Mouse (Mus musculus): ENCODE measurements at regions not wholly inside any gene's neighbourhood (a gene's known extent, or its start where the extent isn't known, plus 50 kb on each side); places are given as distances from the start of the nearest gene placed in this dataset.
A peak's percentile ranks its signal among the peaks of the same experiment; 100 is the strongest.

- no peaks in the 10 kb centered on the region for H3K27me3 ChIP-seq (replicated peaks; ENCODE audit: control insufficient read depth, insufficient read depth, low read length)
- H3K9me3 ChIP-seq (ENCODE audit: control insufficient read depth): no peaks in the 10 kb centered on the region
- H3K27ac ChIP-seq (ENCODE audit: low read depth, low read length): no peak overlapping the region
- 49% methylated on average over 1 of the region's 1 CpGs for WGBS
- TF ChIP-seq CTCF (IDR thresholded peaks at IDR 0.05; ENCODE audit: low read depth): no peak
- no peak overlapping the region for H3K9ac ChIP-seq (ENCODE audit: low read depth, low read length)
- H3K4me2 ChIP-seq (replicated peaks; ENCODE audit: low read depth): no peak overlapping the region
- no peaks in the 10 kb centered on the region for H3K36me3 ChIP-seq (ENCODE audit: control insufficient read depth, insufficient read depth)
- no peaks in the 10 kb centered on the region for H3K4me1 ChIP-seq (replicated peaks; ENCODE audit: control insufficient read depth, insufficient read depth, low read length)
- H3K4me3 ChIP-seq (ENCODE audit: low read depth, low read length): no peak overlapping the region
- no peak for ATAC-seq
Observed at GRCm38 (mm10) chr3:83458450-83458849, 307.7 kb upstream of the Sfrp2 start.

DNA sequence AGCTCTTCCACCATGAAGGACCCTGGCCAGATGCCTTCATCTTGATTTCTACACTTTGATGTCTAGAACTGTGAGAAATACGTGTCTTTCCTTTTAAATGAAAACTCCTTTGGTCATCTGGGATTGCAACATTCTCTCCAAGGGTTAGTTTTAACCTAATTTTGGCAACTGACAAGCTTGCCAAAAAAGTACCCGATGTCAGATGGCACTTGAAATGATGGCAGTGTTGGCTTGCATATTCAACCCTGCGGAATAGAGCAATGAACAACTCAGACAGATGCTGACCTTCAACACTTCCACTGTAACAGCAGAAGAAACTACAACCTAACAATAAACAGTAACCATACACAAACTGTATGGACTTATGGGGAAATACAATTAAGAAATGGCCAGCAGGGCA lies 286.9 kb upstream of the Sfrp2 start:
- Histone ChIP-seq H3K9ac (ENCODE audit: low read depth, low read length) (no peak overlapping the region), H3K36me3 (ENCODE audit: control insufficient read depth, insufficient read depth) (no peaks in the 10 kb centered on the region), H3K4me1 (replicated peaks; ENCODE audit: control insufficient read depth, insufficient read depth, low read length) (no peaks in the 10 kb centered on the region), H3K9me3 (ENCODE audit: control insufficient read depth) (no peaks in the 10 kb centered on the region), H3K27me3 (replicated peaks; ENCODE audit: control insufficient read depth, insufficient read depth, low read length) (no peaks in the 10 kb centered on the region), H3K4me2 (replicated peaks; ENCODE audit: low read depth) (no peak overlapping the region), H3K4me3 (ENCODE audit: low read depth, low read length) (no peak overlapping the region), H3K27ac (ENCODE audit: low read depth, low read length) (no peak overlapping the region)
- ATAC-seq: no peak
- TF ChIP-seq CTCF (IDR thresholded peaks at IDR 0.05; ENCODE audit: low read depth): no peak
- WGBS: 88% methylated on average over 3 of the region's 3 CpGs

GRCm38 (mm10) chr3:83480176-83480575 lies 285.9 kb upstream of the Sfrp2 start:
- WGBS: 86% methylated on average over 1 of the region's 1 CpGs
- no peak overlapping the region for H3K4me3 ChIP-seq (ENCODE audit: low read depth, low read length)
- no peaks in the 10 kb centered on the region for H3K4me1 ChIP-seq (replicated peaks; ENCODE audit: control insufficient read depth, insufficient read depth, low read length)
- no peak for ATAC-seq
- no peaks in the 10 kb centered on the region for H3K36me3 ChIP-seq (ENCODE audit: control insufficient read depth, insufficient read depth)
- no peak for TF ChIP-seq CTCF (IDR thresholded peaks at IDR 0.05; ENCODE audit: low read depth)
- no peaks in the 10 kb centered on the region for H3K9me3 ChIP-seq (ENCODE audit: control insufficient read depth)
- H3K27ac ChIP-seq (ENCODE audit: low read depth, low read length): no peak overlapping the region
- no peaks in the 10 kb centered on the region for H3K27me3 ChIP-seq (replicated peaks; ENCODE audit: control insufficient read depth, insufficient read depth, low read length)
- no peak overlapping the region for H3K9ac ChIP-seq (ENCODE audit: low read depth, low read length)
- H3K4me2 ChIP-seq (replicated peaks; ENCODE audit: low read depth): no peak overlapping the region

DNA sequence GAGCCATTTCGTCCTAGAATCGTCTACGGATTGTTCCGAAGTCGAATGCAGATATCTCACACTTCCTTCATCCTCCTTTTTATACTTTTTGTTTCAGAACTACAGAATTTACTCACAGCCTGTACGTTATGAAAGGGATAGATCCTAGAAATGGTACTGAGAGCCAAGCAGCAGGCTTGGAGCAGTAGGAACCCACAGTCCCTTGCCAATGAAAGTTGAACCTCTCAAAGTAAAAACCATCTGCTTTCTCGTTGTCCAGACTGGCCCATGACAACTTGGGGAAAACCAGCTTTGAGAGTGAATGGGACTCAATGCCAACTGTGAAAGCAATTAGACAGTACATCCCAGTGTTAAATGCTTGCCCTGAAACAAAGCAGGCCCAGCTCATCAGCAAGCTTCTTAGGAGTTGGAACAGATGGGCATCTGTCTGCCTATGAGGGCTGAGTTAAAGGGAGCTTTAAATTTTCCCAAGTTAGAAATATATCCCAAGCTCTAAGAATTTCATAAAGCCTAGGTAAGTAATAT lies 279.9 kb upstream of the Sfrp2 start:
- no peaks in the 10 kb centered on the region for H3K9me3 ChIP-seq (ENCODE audit: control insufficient read depth)
- no peak overlapping the region for H3K27ac ChIP-seq (ENCODE audit: low read depth, low read length)
- no peaks in the 10 kb centered on the region for H3K36me3 ChIP-seq (ENCODE audit: control insufficient read depth, insufficient read depth)
- H3K9ac ChIP-seq (ENCODE audit: low read depth, low read length): no peak overlapping the region
- no peak for TF ChIP-seq CTCF (IDR thresholded peaks at IDR 0.05; ENCODE audit: low read depth)
- no peak overlapping the region for H3K4me2 ChIP-seq (replicated peaks; ENCODE audit: low read depth)
- no peaks in the 10 kb centered on the region for H3K4me1 ChIP-seq (replicated peaks; ENCODE audit: control insufficient read depth, insufficient read depth, low read length)
- WGBS: 82% methylated on average over 7 of the region's 7 CpGs
- H3K4me3 ChIP-seq (ENCODE audit: low read depth, low read length): no peak overlapping the region
- no peaks in the 10 kb centered on the region for H3K27me3 ChIP-seq (replicated peaks; ENCODE audit: control insufficient read depth, insufficient read depth, low read length)
- ATAC-seq: no peak

DNA sequence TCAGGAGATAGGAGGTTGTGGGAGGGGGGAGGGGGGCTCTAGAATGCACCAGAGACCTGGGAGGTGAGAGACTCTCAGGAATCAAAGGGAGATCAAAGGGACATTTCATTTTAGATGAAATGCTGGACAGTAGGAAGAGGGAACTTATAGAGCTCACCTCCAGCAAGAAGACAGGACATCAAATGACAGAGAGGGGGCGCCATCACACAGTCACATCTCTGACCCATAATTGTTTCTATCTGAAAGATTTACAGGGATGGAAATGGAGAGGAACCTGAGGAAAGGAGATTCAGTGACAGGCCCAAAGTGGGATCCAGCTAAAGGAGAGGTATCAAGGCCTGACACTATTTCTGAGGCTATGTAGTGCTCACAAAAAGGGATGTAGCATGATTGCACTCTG lies 270.5 kb upstream of the Sfrp2 start:
- Histone ChIP-seq H3K4me2 (replicated peaks; ENCODE audit: low read depth) (no peak overlapping the region), H3K27ac (ENCODE audit: low read depth, low read length) (no peak overlapping the region), H3K27me3 (replicated peaks; ENCODE audit: control insufficient read depth, insufficient read depth, low read length) (no peaks in the 10 kb centered on the region), H3K36me3 (ENCODE audit: control insufficient read depth, insufficient read depth) (no peaks in the 10 kb centered on the region), H3K9me3 (ENCODE audit: control insufficient read depth) (no peaks in the 10 kb centered on the region), H3K9ac (ENCODE audit: low read depth, low read length) (no peak overlapping the region), H3K4me3 (ENCODE audit: low read depth, low read length) (no peak overlapping the region), H3K4me1 (replicated peaks; ENCODE audit: control insufficient read depth, insufficient read depth, low read length) (no peaks in the 10 kb centered on the region)
- peak; percentile 55 for TF ChIP-seq CTCF (IDR thresholded peaks at IDR 0.05; ENCODE audit: low read depth)
- 26% methylated on average over 1 of the region's 1 CpGs for WGBS
- ATAC-seq: no peak

- Histone ChIP-seq H3K27me3 (replicated peaks; ENCODE audit: control insufficient read depth, insufficient read depth, low read length) (no peaks in the 10 kb centered on the region), H3K27ac (ENCODE audit: low read depth, low read length) (no peak overlapping the region), H3K4me2 (replicated peaks; ENCODE audit: low read depth) (no peak overlapping the region), H3K9me3 (ENCODE audit: control insufficient read depth) (no peaks in the 10 kb centered on the region), H3K4me3 (ENCODE audit: low read depth, low read length) (no peak overlapping the region), H3K4me1 (replicated peaks; ENCODE audit: control insufficient read depth, insufficient read depth, low read length) (no peaks in the 10 kb centered on the region), H3K36me3 (ENCODE audit: control insufficient read depth, insufficient read depth) (no peaks in the 10 kb centered on the region), H3K9ac (ENCODE audit: low read depth, low read length) (no peak overlapping the region)
- ATAC-seq: no peak
- TF ChIP-seq CTCF (IDR thresholded peaks at IDR 0.05; ENCODE audit: low read depth): no peak
- WGBS: 46% methylated on average over 7 of the region's 7 CpGs
Observed at GRCm38 (mm10) chr3:83503901-83504300, 262.2 kb upstream of the Sfrp2 start.

DNA sequence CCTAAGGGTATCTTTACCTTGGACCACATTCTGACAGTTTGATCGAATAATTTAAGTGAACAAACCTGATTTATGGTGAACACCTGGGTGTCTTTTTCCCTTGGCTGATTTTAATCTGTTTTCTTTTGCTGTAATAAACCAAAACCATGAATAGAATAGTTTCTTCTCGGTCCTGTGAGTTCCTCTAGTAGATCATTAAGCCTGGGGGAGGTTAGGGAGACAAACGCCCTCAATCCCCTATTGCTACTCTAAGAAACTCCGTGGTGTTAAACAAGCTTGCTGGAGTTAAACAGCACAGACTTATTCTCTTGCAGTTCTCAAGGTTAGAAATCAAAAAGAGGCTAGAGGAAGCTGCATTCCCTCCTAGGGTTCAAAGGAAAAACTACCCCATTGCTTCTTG lies 249.5 kb upstream of the Sfrp2 start:
- ATAC-seq: no peak

More for the DNA sequence above, 249.5 kb upstream of the Sfrp2 start:
- H3K27ac ChIP-seq (ENCODE audit: low read depth, low read length): no peak overlapping the region
- H3K4me2 ChIP-seq (replicated peaks; ENCODE audit: low read depth): no peak overlapping the region
- TF ChIP-seq CTCF (IDR thresholded peaks at IDR 0.05; ENCODE audit: low read depth): no peak
- H3K9me3 ChIP-seq (ENCODE audit: control insufficient read depth): no peaks in the 10 kb centered on the region
- WGBS: 42% methylated on average over 4 of the region's 4 CpGs
- no peak overlapping the region for H3K4me3 ChIP-seq (ENCODE audit: low read depth, low read length)
- H3K27me3 ChIP-seq (replicated peaks; ENCODE audit: control insufficient read depth, insufficient read depth, low read length): no peaks in the 10 kb centered on the region
- H3K36me3 ChIP-seq (ENCODE audit: control insufficient read depth, insufficient read depth): no peaks in the 10 kb centered on the region
- H3K9ac ChIP-seq (ENCODE audit: low read depth, low read length): no peak overlapping the region
- H3K4me1 ChIP-seq (replicated peaks; ENCODE audit: control insufficient read depth, insufficient read depth, low read length): no peaks in the 10 kb centered on the region
